Mouse (Mus musculus) MEL (cell line): ENCODE results near the gene Erich4.

ENCODE experiments used
- BHLHE40 ChIP-seq: IDR thresholded peaks from 2 replicates; pipeline ENCODE4 v1.6.1; 2012; ENCODE audit warnings: low read depth, mild to moderate bottlenecking, inconsistent platforms, low read length, improper control_type of control experiment, borderline replicate concordance
- POLR2AphosphoS2 ChIP-seq: IDR thresholded peaks from 2 replicates; pipeline ENCODE4 v1.6.1; 2011; ENCODE audit warnings: low read length, improper control_type of control experiment
- SMC3 ChIP-seq: IDR thresholded peaks from 2 replicates; pipeline ENCODE4 v1.6.1; 2011; ENCODE audit warnings: low read depth, low read length, improper control_type of control experiment
- ZKSCAN1 ChIP-seq: IDR thresholded peaks from 2 replicates; pipeline ENCODE4 v1.6.1; 2012; ENCODE audit warnings: low read depth, mild to moderate bottlenecking, inconsistent platforms, low read length, improper control_type of control experiment, moderate library complexity

DNA sequence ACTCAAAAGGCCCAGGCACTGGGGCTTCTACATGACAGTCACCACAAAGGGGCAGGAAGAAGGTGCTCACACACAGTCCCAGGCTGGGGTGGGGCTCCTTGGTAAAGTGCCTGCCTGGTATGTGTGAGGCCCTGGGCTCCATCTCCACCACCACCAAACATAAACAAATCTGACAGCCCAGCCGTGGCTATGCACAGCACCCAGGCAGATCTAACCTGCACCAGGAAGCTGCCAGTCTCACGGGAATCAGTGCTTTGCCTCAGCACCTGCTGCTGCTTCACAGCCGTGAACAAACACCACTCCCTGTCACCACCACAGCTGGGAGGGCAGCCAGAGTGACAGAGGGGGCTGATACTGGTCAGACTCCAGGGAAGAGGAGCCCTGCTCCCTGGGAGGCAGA, 20.7 kb upstream of the Erich4 start:
- TF ChIP-seq SMC3 (no peak), BHLHE40 (no peak), ZKSCAN1 (no peak), POLR2AphosphoS2 (no peak)
